Mouse (Mus musculus) frontal cortex, adult 2 months (tissue): Measurements from ENCODE around the gene Tmem54. TPM values are rescaled to one million over a fixed set of nuclear protein-coding genes. Genes with fewer than 3 reads are reported as not detected.
A peak's percentile ranks its signal among the peaks of the same experiment; 100 is the strongest.

Experiments
- DNase-seq, 2 experiments: peaks; one replicate each; pipeline ENCODE4 v3.0.0; 2022; ENCODE audit warnings: low spot score in 1 of 2; ENCODE audit errors: extremely low spot score in 1 of 2
- polyA plus RNA-seq: library from polyadenylated mRNA; depleted of rRNA; stranded (reverse); fragments of >200 nt; gene quantifications from 2 replicates; pipeline ENCODE4 v1.2.3, GENCODE M21; 2012; rRNA removed

Tmem54 gene
- polyA plus RNA-seq = 0.32 TPM in 1 of 2 replicates, not detected in the other

- no peak for DNase-seq
Measured at GRCm38 (mm10) chr4:129105356-129105755, at the start of gene Tmem54. Gene Tmem54, plus strand, starts transcription at chr4:129105548.

DNA sequence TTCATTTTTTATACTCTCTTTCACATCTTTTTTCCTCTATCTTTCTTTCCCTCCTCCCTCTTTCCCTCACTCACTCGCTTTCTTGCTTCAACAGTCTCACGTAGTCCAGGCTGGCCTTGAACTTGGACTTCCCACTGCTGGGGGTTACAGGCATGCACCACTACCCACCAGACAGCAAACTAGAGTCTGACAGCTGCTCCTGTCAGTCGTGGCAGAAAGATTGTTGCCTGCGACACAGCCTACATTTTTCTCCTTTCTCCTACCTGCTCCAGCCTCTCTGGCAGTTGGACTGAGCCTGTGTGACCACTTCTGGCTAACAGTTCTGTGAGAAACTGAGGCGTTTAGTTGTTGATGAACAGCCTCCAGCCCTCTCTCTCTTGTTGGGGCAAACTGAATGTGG lies 49.8 kb upstream of the Tmem54 start:
- DNase-seq = no peak

DNA sequence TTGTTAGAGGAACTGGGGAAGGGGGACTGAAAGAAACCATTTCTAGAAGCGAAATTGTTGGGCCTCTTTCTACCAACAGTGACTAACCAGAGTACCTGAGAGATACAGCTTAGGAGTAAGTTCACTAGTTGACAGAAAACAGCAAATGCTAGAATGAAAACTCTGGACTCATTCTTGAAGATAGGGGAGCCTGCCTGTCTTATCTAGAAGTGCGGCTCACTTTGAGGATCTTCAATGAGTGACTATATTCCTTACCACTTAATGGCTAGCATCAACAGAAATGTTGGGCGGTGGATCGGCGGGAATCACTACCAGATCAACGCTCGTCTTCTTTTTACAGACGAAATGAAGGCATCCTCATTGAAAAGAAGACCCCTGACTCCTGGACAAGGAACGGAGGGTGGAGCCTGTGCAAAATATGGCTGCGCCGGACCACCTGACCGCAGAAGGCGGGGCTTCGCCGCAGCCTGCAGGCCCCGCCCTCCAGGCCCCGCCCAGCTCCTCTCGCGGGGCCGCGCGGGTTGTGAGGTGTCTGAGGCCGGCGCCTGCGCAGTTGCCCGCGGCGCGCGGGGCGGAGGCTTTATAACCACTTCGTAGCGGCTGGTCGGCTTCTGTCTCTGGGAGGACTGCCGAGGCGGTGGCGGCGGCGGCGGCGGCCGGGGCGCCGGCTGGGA lies 47.7 kb upstream of the Tmem54 start:
- peak; percentile 92 to 97 for DNase-seq

- DNase-seq = no peak
Measured at GRCm38 (mm10) chr4:129058207-129059092, 46.9 kb upstream of the Tmem54 start, which contains the start of gene Rnf19b. Gene Rnf19b, plus strand, starts transcription at chr4:129058271.

DNA sequence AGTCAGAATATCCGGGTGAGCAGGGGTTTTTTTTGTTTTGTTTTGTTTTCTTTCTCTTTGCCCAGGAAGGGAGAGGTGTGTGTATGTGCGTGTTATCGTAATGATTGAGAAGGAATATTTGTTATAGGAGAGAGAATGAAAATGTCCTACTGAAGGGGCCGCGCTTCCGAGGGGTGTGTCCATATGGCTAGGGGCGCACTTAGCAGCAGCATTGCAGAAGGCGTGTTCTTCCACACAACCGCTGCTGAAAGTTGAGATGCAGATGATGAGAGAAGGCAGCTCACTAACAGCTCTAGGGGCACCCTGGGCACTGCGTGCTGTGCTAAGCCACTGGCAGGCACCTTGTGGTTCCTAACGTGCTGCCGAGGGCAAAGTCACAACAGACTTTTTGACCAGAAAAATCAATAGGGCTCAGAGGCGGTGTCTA lies 46.2 kb upstream of the Tmem54 start:
- no peak for DNase-seq

- DNase-seq = no peak
Measured at GRCm38 (mm10) chr4:129059922-129060321, 45.4 kb upstream of the Tmem54 start.

DNA sequence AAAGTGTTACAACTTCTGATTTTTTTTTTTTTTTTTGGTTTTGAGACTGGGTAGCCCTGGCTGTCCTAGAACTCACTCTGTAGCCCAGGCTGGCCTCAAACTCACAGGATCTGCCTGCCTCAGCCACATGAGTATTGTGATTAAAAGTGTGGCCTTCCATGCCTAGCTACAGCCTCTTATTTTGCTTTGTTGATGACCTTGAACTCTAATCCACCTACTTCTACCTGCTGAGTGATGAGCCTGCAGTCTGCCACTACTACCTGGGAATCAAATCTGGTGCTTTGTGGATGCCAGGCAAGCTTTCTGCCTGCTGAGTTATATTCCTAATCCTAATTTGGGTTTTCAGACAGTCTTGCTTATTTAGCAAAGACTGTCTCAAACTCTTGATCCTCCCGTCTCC lies 43.9 kb upstream of the Tmem54 start:
- no peak for DNase-seq

DNA sequence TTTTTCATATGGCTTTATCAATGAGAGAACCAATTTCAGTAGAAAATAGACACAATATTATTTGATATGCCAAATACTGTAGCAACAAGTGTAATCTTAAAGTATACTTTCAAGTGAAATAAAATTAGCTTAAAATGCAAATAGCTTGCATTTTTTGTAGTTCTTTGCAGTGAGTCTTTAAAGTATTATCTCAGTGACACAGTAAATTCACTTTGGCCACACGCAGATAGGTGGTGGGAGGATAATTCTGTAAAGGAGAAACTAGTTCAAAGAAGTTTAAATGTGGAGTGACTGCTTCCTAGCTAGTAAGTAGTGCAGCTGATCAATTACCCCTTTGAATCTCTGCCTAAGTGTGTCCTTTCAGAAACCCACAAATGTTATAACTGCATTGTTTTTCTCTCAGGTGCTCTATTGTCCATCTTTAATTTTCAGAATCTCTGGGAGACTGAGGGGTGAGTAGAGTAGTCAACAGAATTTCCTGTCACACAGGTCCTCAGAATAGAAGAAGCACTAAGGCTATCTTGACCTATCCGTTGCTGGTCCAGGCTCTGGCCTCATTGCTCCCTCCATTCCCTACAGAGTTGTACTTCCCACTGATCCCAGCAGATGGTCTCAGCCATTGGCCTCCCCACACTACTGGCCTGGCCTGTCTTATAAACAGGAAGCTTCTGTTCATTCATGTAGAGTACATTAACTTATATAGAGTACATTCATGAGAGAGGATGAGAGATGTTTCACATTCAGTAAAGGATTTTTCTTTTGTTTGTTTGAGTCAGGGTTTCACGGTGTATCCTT lies 42.9 kb upstream of the Tmem54 start:
- no peak for DNase-seq

DNA sequence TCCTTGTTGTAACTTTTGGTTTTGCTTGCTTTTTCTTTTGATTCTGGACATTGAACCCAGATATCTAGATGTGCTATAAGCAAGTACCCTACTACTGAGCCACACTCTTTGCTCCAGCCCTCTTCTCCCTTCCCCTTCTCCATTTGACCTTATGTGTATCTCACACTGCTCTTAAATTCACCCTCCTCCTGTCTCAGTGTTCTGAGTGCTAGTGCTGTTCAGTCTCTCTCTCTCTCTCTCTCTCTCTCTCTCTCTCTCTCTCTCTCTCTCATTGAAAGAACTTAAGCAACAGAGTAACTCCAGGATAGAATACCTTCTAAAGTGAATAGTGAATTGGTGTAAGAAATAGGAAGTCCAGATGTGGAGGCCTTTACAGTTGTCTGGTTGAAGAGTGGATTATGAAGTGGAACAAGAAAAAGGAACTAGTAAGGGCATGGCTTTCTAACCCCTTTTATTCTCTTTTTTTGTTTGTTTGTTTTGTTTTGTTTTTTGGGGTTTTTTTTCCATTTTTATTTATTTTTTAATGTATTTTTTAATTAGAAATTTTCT lies 39.6 kb upstream of the Tmem54 start:
- no peak for DNase-seq

DNA sequence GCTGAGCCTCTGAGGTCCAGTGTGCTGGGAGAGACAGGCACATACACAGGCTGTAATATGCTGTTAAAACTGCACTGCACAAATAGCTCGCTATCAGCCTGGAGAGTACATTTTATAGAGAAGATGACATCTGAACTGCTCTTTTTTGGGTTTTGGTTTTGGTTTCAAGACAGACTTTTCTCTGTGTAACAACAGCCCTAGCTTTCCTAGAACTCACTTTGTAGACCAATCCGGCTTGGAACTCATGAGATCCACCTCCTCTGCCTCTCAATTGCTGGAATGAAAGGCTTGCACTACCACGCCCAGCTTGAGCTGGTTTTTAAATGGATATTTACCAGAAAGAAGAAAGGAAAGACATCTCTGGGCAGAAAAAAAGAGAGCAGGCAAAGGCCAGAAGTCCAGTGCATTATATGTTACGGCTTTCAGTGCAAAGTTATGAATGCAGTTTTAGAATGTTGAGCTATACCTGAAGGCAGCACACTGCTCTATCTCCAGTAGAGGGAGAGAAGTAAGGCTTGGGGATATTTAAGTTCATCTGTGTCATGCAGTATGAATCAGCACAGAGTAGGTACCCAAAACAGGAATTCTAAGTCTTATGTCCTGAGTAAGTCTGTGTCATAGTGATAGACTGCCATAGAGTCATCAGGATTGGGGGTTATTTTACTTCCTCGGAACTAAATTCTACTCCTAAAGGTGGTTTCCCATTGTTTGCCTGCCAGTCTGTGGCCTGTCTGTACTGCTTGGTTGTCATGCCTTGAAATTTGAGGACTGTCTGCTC lies 37.5 kb upstream of the Tmem54 start:
- DNase-seq = no peak

- DNase-seq = no peak
Measured at GRCm38 (mm10) chr4:129068848-129069247, 36.5 kb upstream of the Tmem54 start.

DNA sequence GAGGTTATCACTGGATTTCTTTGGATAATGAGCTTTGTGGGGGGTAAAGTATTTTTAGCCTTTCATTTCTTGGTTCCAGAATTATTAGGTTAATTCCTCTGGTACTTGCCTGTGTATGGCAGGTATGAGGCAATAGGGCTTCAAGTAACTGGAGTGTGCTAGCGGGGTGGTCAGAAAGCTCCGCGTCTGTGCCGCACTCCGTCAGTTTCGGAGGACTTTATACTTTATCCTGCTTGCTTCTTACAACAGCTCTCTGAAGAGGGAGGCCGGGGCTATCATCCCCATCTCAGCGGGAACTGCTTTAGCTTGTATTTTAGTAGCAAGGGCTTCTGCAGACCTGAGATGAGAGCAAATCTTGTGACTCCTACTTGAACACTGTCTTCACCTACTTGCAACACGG lies 26.2 kb upstream of the Tmem54 start:
- DNase-seq = no peak

GRCm38 (mm10) chr4:129081041-129081440 lies 24.3 kb upstream of the Tmem54 start:
- DNase-seq = no peak

- peak in 1 of 2 experiments; percentile 39 for DNase-seq
Measured at GRCm38 (mm10) chr4:129081512-129081911, 23.8 kb upstream of the Tmem54 start.

GRCm38 (mm10) chr4:129081939-129082338 lies 23.4 kb upstream of the Tmem54 start:
- no peak for DNase-seq

DNA sequence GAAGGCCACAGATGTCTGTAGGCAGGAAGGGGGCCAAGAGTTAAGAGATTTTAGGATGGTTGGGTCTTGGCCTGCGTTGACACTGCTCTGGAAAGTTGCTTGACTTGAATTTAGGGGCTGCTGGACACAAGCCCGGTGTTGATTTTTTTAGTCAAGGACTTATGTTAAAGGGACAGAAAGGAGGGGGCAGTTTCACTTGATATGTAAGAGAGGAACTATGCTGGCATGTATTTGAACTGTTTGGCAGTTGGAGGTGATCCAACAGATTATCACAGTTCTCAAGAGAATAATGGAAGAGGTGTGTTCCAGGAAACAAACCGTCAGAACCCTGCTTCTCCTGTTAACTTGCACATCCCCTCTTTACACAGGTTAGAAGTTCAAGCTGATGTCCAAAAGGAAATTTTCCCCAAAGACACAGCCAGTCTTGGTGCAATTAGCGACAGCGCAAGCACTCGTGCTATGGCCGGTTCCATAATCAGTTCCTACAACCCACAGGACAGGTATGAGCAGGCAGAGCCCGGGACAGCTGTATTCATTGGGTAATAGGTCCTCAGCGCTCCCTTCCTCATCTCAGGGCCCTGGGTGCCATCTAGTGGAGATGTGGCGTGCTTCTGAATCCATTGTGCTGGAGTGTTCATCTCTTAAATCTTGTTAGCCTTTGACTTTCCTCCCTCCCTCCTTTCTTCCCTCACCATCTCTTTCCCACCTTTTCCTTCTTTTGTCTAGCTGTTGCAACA lies 22.8 kb upstream of the Tmem54 start:
- peak; percentile 19 to 78 for DNase-seq

- no peak for DNase-seq
Measured at GRCm38 (mm10) chr4:129084896-129085295, 20.5 kb upstream of the Tmem54 start.

DNA sequence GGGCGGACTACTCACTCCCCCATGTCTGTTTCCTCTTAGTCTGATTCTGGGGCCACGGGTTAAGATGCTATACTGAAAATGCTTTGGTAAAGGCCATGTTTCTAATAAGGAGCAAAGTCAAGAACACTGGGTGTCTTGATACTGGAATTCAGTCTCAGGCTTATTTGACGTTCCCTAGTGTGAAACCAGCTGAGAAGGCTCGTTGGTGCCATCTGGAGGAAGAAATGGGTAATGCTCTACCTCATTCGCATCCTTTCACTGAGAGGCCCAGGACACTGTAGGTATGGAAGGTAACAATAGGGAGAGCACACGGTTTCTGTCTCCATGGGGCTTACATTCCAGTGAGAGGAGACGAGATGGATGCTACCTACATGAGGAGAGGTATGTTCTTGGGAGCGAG lies 19.3 kb upstream of the Tmem54 start:
- DNase-seq = peak in 1 of 2 experiments; percentile 91

GRCm38 (mm10) chr4:129087850-129088249 lies 17.5 kb upstream of the Tmem54 start:
- DNase-seq = no peak
